Mouse (Mus musculus) cerebellum, postnatal 14 days (tissue): Measurements from ENCODE around the gene Ggact.
A peak's percentile ranks its signal among the peaks of the same experiment; 100 is the strongest.

ENCODE experiments used
- DNase-seq, 2 experiments: peaks; one replicate each; pipeline ENCODE4 v3.0.0; 2021; ENCODE audit warnings: mixed read lengths in 2 of 2

The Ggact gene

GRCm38 (mm10) chr14:122898550-122898949 lies 15.0 kb downstream of the Ggact start:
- no peak for DNase-seq

- DNase-seq: peak in 1 of 2 experiments; percentile 36
Measured at GRCm38 (mm10) chr14:122896106-122896505, 17.5 kb downstream of the Ggact start.

- peak; percentile 41 to 44 for DNase-seq
Measured at GRCm38 (mm10) chr14:122891470-122891968, 22.0 kb downstream of the Ggact start.

- DNase-seq: no peak
Measured at GRCm38 (mm10) chr14:122888480-122888872, 25.1 kb downstream of the Ggact start.

GRCm38 (mm10) chr14:122887702-122888479 lies 25.7 kb downstream of the Ggact start:
- DNase-seq: peak in 1 of 2 experiments; percentile 19

- DNase-seq: no peak
Measured at GRCm38 (mm10) chr14:122887278-122887677, 26.3 kb downstream of the Ggact start.

- DNase-seq: peak; percentile 93 to 98
Measured at GRCm38 (mm10) chr14:122885893-122886292, 27.7 kb downstream of the Ggact start.

- DNase-seq: peak; percentile 40 to 52
Measured at GRCm38 (mm10) chr14:122883821-122884584, 29.6 kb downstream of the Ggact start.

- no peak for DNase-seq
Measured at GRCm38 (mm10) chr14:122883410-122883806, 30.1 kb downstream of the Ggact start.

GRCm38 (mm10) chr14:122882795-122883409 lies 30.7 kb downstream of the Ggact start:
- peak in 1 of 2 experiments; percentile 42 for DNase-seq

GRCm38 (mm10) chr14:122882201-122882639 lies 31.3 kb downstream of the Ggact start:
- DNase-seq: peak; percentile 48 to 67

GRCm38 (mm10) chr14:122881699-122882098 lies 31.9 kb downstream of the Ggact start:
- DNase-seq: peak in 1 of 2 experiments; percentile 49

GRCm38 (mm10) chr14:122880291-122880690 lies 33.3 kb downstream of the Ggact start:
- DNase-seq: peak; percentile 42 to 64

GRCm38 (mm10) chr14:122877787-122878186 lies 35.8 kb downstream of the Ggact start:
- peak; percentile 44 to 45 for DNase-seq

GRCm38 (mm10) chr14:122876723-122877122 lies 36.8 kb downstream of the Ggact start:
- peak; percentile 36 to 64 for DNase-seq

- DNase-seq: peak; percentile 92 to 95
Measured at GRCm38 (mm10) chr14:122876163-122876562, 37.4 kb downstream of the Ggact start.

GRCm38 (mm10) chr14:122875636-122876035 lies 37.9 kb downstream of the Ggact start:
- peak; percentile 54 to 60 for DNase-seq

- peak; percentile 71 to 78 for DNase-seq
Measured at GRCm38 (mm10) chr14:122875056-122875455, 38.5 kb downstream of the Ggact start.

GRCm38 (mm10) chr14:122872612-122873011 lies 40.9 kb downstream of the Ggact start:
- DNase-seq: no peak

GRCm38 (mm10) chr14:122871841-122872580 lies 41.5 kb downstream of the Ggact start:
- no peak for DNase-seq

GRCm38 (mm10) chr14:122869831-122870230 lies 43.7 kb downstream of the Ggact start:
- no peak for DNase-seq
